Mouse (Mus musculus): ENCODE measurements around the gene Tspan5. TPM values are rescaled to one million over a fixed set of nuclear protein-coding genes. Genes with fewer than 3 reads are reported as not detected.

Tspan5 gene
- total RNA-seq, 1 experiment from 2014 or later: 20.4 TPM

DNA sequence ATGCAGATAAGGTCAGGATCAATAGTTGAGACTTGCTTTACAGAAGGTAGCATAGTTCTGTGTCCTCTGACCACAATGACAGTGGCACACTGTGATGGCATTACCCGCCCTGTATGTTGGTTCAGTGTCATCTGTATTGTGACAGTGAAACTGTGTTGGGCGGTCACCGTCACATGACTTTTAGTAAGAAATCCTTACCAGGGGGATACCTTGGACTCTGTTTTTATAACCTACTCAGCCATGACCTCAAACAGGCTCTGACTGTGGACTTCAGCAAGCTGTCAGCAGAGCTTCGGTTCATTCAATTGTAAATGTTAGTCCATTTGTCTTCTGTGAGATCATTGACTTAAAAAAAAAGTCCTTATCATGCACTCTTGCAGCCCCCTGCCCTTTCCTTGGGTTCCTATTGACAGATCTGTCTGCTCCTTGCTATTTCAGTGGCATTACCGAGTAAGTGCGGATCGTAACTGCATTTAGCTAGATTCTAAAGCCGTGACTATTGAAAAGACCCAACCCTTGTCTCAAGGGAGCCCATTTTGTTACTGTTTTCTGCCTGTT, 84.3 kb downstream of the Tspan5 start:
- ATAC-seq (ENCODE audit: extremely low read depth, insufficient number of reproducible peaks, low FRiP score, poor library complexity, severe bottlenecking): no peak

DNA sequence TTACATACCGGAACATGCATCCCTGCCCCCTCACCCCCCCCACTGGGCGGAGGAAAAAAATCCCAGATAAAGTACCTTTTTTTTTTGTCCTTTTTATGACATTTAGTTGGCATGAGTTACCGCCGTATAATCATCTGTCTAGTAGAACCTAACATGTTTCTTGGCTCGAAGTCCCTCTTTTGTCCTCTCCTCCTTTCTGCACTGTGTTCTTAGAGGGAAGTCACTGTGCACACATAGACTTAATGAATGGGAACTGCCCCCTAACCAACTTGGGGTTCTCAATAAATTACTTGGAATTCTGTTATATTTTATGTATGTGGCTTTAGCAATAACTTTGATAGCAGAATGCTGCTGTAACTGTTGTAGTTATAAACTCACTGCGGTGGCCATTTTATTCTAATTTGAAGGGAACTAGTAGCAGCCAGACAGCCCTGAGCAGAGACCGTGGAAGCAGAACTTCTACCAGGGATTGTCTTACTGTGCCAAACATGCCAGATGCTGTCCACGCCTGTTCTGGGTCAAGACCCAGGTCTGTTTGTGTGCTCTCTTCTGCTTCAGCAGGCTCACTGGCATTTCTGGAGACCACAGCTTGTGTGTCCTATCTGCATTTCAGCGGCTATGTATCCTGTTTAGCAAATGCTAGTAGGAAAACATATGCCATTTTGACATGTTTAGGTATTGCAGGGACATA, 91.0 kb downstream of the Tspan5 start:
- ATAC-seq (ENCODE audit: extremely low read depth, insufficient number of reproducible peaks, low FRiP score, poor library complexity, severe bottlenecking): no peak

DNA sequence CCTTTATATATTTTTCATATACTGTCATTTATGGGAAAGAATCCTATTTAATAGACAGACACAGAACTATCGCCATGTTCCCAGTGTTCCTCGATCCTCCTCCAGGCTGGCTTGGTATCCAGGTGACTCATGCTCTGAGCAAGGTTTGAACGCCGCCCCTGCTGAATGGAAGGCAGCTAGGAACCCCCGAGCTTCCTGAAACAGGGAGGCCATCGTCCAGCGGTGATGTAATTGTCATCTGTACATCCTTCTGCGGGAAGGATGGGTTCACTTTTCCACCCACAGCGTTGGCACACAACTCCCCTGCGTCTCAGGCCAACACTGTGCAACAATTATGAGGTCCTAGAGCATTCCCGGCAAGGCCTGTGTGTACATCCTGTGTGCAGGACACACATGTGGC, 92.2 kb downstream of the Tspan5 start:
- ATAC-seq (ENCODE audit: extremely low read depth, insufficient number of reproducible peaks, low FRiP score, poor library complexity, severe bottlenecking): no peak

DNA sequence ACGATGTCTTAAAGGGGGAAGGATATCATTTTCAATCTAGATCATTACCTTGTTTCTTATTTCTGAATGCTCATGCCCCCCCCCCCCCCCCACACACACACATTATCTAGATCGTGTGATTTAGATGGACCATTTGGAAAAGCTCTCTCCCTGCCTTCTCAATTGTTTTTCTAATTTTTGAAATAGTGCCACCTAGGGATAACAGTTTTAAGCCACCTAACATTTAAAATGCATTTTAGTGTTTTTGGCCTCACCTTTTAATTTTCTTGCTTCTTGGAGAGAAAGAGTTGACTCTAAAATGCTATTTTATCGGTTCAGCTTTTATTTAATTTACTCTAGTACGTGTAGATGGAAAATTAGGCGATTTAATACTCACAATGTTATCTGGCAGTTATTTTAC, 94.9 kb downstream of the Tspan5 start:
- ATAC-seq (ENCODE audit: extremely low read depth, insufficient number of reproducible peaks, low FRiP score, poor library complexity, severe bottlenecking): no peak

DNA sequence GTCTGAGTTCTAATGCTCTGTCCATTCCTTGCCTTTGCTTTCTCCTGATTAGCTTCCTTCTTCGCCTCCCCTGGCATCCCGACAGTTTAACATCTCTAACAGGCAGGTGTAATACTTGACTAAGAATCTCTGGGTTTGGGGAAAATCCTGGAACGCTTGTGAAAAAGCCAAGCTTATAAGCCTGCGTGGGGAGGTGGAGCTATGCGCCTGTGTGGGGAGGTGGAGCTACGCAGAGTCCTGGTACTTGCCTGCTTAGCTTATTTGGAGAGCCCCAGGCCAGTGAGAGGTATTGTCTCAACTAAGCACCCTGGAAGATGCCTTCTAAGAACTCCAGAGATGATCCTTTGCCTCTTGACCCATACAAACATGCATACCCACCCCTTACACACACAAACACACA, 95.7 kb downstream of the Tspan5 start:
- no peak for ATAC-seq (ENCODE audit: extremely low read depth, insufficient number of reproducible peaks, low FRiP score, poor library complexity, severe bottlenecking)

DNA sequence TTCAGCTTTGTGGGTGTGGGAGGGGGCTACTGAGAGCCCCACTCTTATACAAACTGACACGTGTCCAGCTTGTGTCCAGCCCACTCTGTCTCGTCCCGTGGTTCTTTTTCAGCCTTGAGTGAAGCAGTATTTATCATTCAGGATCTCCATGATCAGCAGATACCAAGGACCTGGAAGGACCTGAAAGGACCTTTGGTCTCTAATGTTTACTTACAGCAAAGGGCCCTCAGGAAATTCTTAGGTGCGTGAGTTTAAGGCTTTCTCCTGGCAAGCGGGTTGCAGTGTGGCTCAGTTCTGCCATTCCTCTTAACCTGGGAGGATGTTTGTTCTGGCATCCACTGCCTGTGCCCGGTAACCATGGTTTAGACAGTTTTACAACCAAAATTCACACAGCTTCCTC, 97.7 kb downstream of the Tspan5 start:
- no peak for ATAC-seq (ENCODE audit: extremely low read depth, insufficient number of reproducible peaks, low FRiP score, poor library complexity, severe bottlenecking)

DNA sequence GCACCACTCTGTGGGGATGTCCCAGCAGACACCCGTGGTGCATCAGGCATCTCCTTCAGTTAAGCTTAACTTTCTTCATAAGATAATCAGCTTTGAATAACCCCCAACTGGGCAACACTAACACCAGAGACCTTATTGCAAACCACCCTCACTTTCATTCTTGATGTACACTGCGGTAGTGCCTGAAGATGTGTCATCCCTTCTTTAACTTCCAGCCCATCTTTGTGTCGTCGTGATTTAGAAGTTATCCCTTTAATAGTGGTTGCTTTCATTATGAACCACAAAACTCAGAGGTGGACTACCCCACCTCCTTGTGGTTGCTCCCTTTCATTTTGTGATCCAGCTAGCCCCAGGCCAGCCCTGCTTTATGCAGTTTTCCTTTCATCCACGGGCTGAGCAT, 99.3 kb downstream of the Tspan5 start:
- ATAC-seq (ENCODE audit: extremely low read depth, insufficient number of reproducible peaks, low FRiP score, poor library complexity, severe bottlenecking): no peak

DNA sequence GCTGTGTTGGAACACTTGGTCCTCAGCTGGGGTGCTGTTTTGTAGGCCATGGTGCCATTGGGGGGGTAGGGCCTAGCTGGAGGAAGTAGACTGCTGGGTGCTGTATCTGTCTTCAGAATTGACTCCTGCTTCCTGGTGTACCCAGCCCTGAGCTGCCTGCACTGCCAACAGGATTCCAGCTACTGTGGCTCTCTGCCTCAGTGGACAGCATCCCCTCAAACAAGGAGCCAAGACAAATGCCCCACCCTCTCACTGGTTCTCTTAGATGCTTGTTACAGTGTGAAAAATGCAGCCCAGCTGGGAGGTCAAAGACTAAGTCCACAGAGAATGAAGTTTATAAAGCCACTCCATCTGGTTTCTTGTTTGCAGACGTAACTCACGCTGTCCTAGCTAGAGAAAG, 101.2 kb downstream of the Tspan5 start:
- no peak for ATAC-seq (ENCODE audit: extremely low read depth, insufficient number of reproducible peaks, low FRiP score, poor library complexity, severe bottlenecking)

DNA sequence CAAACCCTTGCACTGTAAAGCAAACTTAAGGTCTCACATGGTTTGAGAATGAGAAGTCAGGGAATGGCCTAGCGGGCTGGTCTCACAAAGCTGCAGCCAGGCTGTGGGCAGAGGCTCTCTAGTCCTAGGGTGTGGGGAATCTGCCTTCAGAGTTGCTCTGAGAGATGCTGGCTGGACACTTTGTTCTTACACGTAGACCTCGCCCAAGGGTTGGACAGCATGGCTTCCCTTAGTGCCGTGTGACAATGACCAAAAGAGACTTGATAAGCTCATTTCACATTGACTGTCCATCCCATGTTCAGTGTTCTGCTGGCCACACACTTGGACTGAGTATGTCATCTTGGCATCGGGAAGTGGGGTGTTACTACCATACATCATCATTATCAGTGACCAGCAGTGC, 101.6 kb downstream of the Tspan5 start:
- ATAC-seq (ENCODE audit: extremely low read depth, insufficient number of reproducible peaks, low FRiP score, poor library complexity, severe bottlenecking): no peak

DNA sequence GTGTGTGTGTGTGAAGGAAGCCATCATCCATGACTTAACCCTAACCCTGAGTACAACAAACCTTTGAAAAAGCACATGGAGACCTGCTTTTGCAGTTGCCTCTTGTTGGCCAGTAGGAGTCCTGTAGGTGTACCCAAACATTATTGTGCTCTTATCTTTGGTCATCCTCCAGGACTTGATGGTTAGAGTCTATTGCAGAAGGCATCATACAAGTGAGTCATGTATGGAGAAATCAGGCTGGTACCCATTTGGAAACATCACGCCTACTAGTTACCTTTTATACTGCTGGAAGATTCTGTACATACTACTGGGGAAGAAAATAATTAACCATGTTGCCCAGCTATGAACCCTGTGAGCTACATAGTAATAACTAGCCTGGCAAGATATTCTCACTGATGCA, 103.8 kb downstream of the Tspan5 start:
- no peak for ATAC-seq (ENCODE audit: extremely low read depth, insufficient number of reproducible peaks, low FRiP score, poor library complexity, severe bottlenecking)

DNA sequence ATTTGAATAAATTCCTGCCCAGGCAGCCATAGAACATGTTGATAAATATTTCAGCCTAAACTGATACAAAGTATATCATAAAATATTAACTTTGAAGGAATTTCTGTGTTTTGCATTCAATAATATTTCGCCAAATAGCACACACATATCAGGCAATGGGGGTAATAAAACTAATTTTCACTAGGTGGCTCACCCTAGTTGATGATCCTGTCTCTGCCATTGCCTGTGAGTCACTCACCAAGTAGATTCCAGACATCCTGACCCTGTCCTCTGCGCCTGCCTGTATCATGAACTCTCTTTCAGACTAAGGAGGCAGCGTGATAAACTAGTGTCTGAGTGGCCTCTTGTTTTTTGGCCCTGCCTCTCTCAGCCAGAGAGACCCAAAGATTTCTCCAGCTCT, 105.8 kb downstream of the Tspan5 start:
- no peak for ATAC-seq (ENCODE audit: extremely low read depth, insufficient number of reproducible peaks, low FRiP score, poor library complexity, severe bottlenecking)

DNA sequence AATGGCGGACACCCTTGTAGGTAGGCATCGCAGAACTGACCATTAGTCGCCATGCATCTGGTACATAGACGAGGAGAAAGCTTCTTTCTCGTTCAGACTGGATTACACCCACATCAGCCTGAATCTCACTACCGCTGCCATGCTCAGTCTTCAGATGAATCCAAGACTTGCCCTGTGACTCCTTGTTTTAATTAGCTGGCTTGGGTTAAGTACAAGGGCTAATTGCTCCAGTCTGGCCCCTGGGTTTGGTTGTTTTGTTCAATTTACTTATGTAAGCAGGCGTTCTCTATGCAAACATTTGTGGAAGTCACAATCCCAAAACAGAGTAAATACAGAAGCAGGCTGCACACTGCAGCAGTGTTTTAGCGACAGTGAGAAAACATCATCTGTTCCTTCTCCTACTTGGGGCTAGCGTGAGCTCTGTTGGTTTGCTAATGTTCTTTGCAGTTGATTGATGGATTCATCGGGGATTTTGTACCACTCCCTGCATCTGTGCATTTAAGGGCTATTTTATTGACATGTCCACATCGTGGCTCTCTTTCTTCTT, 107.8 kb downstream of the Tspan5 start:
- no peak for ATAC-seq (ENCODE audit: extremely low read depth, insufficient number of reproducible peaks, low FRiP score, poor library complexity, severe bottlenecking)

DNA sequence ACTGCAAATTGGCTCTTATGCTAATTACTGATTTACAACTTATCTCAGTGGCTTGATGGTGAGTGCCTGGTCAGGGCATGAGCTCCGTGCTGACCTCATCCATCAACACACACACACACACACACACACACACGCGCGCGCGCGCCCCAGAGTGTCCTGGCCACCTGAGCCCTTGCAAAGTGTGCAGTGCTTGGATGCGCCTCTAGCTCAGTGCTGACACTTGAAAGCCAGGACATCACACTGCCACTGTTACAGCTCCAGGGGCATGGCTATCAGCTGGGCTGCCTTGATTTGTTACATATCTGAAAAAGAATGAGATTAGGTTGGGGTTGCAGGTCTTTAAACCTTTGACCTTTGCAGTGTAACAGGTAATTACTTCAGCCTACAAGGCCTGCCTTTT, 109.9 kb downstream of the Tspan5 start:
- no peak for ATAC-seq (ENCODE audit: extremely low read depth, insufficient number of reproducible peaks, low FRiP score, poor library complexity, severe bottlenecking)

DNA sequence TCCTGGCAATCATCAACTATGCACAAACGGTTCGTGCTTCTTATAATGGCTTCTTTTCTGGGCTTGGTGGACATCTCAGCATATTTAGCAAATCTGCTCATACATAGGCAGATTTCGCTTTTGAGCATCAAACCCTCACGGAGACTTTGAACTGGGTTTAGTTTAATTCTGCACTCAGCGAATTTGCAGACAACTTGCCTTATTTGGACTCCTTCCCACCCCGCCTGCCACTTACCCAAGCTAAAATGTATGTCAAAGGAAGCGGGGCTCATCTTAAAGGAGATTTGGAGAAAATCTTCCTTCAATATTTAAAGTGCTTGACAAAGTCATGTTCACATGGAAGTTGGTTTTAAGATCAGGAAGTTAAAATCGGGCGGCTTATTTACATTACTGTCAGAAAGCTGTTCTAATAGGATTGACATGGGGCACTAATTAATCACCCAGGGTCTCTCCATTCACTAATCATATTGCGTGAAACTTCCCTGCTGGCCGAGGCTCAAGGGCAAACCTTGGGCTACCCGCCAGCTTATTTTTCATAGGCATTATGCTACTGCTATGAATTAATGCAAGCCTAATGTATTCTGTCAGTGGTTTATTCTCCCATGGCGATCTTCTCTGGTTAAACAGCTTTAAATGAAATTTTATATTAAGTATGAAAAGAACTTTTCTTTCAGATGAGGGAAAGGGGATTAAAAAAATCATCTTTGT, 111.1 kb downstream of the Tspan5 start:
- ATAC-seq (ENCODE audit: extremely low read depth, insufficient number of reproducible peaks, low FRiP score, poor library complexity, severe bottlenecking): no peak

DNA sequence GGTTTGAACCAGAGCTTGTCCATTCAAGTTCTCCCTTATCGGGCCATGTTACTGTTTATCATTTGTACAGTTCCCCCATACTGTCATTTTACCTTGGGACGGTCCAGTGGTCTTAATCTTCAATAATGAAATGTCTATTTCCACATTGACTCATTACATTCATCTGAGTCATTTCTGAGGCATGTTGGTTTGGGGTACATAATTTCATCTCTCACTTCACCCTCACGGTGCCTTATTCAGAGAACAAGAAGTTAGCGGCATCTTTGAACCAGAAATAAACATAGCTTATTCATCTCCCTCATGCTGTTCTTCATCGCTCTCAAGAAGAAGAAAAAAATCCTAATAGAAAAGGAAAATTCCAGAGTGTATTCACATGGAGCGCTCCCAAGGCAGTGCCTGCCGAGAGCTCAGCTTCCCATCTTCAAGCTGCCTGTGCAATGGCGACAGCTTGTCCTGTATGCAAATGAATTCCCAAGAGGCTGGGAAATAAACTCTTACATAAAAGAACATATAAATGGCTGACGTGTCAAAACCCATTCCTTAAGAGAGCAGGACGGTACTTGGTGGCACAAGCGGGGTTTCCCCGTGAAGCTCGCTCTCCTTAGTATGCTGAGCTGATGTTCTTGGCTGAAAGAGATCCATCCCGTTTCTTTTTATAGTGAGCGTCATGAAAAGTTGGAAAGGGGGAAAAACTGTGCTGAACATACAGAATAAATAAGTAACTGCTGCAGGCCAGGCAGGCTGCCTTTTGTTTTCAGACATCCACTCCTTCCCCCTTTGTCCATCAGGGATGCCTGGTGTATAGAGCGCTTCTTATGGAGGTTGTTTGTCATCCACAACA, 112.2 kb downstream of the Tspan5 start:
- no peak for ATAC-seq (ENCODE audit: extremely low read depth, insufficient number of reproducible peaks, low FRiP score, poor library complexity, severe bottlenecking)

DNA sequence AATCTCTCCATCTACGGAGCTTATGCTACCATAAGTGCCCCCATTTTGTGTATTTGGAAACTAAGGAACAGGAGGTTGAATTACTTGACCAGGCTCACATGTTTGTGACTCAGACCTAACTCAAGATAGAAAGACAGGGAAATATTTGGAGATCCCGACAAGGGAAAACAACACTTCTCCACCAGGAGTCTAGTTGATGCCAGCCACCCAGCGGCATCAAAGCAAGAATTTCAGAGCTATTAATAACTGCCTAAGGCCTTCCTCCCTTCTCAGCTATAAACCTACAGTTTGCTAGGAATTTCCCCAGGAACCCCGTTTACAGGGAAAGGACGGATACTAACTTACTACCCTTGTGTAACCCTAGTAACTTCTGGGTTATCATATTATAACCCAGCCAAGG, 113.4 kb downstream of the Tspan5 start:
- no peak for ATAC-seq (ENCODE audit: extremely low read depth, insufficient number of reproducible peaks, low FRiP score, poor library complexity, severe bottlenecking)

DNA sequence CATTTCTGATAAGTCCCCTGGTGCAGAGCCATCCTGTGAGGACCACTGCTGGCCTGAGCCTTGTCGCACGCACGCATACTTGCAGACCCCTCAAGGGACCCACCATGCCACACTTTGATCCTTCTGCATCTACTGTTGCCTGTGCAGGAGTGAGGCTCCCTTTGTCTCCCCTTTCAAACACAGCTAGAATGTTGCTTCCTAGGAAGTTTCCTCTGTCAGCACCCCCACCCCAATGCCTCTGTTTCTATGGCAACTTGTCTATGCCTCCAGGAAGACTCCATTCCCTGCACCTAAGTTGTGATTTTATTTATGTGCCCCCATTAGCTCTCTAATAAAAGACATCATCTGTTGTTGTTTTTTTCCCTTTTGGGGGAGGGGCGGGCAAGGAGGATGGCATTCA, 115.0 kb downstream of the Tspan5 start:
- no peak for ATAC-seq (ENCODE audit: extremely low read depth, insufficient number of reproducible peaks, low FRiP score, poor library complexity, severe bottlenecking)

DNA sequence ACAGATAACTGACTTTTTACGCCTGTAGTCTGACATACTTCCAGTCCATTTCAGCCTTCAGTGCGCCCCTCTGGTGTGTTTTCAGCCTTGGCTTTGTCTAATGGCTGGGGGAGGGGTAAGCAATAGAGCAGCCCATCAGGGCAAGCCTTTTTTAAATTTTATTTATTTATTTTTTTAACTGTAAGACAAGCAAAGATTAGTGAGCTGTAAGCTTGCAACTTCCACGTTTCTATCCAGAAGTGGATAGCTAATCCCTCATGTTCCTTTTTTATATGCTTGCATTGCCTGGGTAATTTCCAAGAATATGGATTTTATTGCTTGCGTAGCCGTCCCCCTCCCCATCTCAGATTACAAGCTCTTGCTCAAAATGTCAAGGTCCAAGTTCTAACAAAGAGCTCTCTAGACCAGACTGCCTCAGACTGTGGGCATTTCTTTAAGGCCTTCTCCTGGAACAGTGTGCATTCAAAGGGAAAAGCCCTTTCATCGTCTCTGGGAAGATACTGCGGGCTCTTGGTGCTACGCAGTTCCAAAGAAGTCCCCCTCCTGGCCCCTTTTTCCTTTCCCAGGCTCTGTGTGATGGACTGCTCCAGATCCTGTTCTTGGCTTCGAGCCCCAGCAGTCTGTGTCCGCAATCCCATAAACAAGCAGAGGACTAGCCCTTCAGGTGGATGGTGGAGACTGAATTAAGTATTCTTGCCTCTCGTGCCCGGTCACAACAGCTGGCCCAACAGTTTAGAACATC, 116.0 kb downstream of the Tspan5 start:
- ATAC-seq (ENCODE audit: extremely low read depth, insufficient number of reproducible peaks, low FRiP score, poor library complexity, severe bottlenecking): no peak

DNA sequence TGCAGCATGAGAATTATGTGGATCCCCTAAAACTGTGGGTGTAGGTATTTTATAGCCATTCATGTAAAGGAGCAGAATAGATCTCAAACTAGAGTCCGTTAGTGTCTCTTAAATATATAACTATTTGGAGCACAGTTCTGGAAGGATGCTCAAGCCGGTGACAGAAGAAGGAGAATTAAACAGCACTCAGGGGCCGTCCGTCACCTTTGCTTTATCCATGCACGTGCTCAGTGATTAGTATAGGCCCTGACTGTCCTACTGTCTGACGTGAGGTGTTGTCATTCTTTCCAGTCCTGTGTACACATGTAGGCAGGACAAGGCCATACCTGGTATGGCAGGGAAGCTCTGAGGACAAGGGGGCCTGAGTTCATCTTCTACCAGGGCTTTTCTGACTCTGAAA, 116.7 kb downstream of the Tspan5 start:
- no peak for ATAC-seq (ENCODE audit: extremely low read depth, insufficient number of reproducible peaks, low FRiP score, poor library complexity, severe bottlenecking)
